Mouse (Mus musculus): ENCODE results near the gene Csf2rb. TPM values are rescaled to one million over a fixed set of nuclear protein-coding genes. Genes with fewer than 3 reads are reported as not detected.
"Not testable (repeated sequence)": the region's sequence is repeated elsewhere in the genome, so short reads cannot be mapped to it uniquely, and the experiment has no call there.

Gene Csf2rb
- total RNA-seq (2021) = 1 to 10 TPM in 1 of 2 experiments, under 1 TPM in 1; 0.95 to 2.4 TPM
- long read RNA-seq, experiment 1 = 0 reads
- long read RNA-seq, experiment 2, partial matches to known transcripts = 0 of 1 reads
- long read RNA-seq, experiment 2, other reads (novel, unspliced or antisense) = 1 of 1 reads

DNA sequence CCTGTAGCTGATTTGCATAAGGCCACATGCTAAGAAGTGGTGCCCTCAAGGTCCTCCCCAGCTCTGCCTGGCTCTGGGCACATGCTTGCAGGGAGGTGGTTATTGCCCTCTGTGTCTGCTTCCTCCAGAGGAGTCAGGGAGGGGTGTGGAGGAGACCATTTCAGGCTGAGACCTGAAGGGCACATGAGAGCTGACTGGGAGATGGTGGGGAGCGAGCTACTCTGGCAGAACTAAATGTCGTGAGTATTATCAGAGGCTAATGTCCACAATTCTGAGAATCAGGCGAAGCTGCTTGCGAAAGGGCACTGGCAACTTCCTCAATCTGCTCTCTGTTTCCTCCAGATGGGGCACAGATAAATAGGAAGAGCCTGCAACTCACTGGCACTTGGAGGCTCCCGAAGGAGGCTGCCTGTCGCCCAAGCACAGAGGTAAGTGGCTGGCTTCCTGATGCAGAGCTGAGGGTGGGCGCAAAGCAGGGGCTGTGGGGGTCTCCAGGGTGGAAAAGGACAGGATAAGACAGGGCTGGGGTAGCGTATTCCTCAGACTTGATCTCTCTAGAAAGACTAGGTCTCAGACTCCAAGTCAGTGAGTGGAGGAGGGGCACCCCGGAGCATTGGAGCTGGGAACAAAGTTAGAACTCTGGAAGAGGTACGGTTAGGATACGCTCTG, at the start of gene Csf2rb:
TSS of gene Csf2rb (plus strand) at position 82 of the 669 bp plus-strand sequence.
- no peak for DNase-seq

DNA sequence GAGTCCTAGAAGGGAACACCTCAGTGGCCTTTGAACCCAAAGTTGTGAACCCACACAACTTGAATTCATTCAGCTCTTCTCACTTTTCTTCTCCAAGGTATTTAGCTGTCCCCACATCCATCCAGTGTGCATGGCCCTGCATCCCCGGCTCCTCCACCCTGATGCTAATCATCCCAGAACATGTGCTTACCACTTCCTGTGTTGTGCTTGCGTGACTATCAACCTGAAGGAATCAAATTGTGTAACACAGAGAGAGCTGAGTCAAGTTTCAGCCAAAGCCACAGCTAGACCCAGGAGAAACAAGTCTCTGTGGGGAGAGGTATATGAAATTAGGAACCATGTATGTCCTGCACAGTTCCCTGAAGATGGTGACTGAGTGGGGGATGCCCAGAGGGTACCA, 47.2 kb upstream of the Csf2rb start:
- DNase-seq = no peak

DNA sequence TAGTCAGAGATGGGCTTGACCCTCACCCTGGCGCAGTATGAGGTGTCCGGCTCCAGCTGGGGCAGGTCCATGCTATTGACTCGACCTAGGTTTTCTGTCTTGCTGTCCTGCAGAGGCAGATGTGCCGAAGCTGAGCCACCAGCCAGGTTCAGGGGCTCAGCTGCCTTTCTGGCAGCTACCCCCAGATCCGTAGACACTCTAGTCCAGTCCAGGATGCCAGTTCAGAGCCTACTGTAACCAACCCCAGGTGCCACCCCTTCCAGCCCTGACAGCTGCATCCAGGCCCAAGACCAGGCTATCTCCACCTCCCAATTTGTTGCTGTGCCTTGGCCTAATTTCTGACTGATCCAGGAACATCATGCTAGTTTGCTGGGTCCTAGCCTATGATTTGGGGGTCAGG, 37.6 kb upstream of the Csf2rb start:
- DNase-seq = peak; percentile 23

DNA sequence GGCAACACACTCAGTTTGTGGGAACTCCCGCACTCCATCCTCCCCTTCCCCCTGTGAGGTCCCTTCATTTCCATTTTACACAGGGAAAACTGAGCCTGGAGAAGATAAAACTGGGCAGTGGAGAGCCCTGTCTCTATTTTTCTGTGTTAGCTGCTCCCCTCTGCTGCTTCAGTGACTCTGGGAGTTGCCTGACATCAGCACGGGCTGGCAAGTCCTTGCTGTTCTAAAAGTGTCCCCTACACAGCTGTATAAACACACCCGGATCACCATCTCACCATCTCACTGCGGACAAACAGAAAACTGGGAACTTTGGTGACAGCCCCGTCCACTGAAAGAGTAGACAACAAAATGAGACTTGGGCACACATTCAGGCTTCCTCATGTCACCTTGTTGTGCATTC, 35.8 kb upstream of the Csf2rb start:
- not testable (repeated sequence) for DNase-seq

DNA sequence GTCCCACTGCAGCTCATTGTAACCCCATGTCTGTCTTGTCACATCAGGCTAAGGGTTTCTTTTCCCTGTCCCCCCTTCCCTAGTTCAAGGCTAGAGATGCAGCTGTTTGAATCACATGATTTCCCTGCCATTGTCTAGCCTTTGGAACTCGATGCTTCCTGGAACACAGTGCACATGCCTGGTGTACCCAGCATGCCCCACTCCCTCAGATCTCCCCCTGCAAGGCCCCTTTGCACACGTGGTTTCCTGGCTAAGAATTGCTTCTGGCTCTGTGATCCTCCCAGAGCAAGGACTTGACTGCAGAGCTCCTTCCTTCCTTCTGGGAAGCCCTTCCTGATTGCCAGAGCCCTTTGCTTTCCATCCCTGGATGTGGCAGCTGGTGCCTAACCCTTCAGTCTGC, 32.3 kb upstream of the Csf2rb start:
- DNase-seq = not testable (repeated sequence)

DNA sequence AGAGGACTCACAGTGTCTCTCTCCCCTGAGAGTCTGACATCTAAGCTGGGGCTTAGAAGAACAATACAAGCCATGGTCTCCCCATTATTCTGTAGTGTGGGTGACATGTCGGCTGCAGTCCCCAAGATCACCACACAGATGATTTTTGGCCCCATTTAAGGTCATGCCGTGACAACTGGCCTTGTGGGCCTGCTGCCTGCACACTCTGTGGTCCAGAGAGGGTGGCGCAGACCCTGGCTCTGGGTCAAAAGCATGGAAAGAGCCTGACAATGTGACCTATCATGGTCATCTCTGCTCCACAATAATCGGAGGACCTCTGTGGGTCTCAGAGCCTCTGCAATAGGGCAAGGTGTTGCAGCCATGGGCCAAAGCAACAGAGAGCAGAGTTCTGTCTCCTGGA, 31.8 kb upstream of the Csf2rb start:
- no peak for DNase-seq

DNA sequence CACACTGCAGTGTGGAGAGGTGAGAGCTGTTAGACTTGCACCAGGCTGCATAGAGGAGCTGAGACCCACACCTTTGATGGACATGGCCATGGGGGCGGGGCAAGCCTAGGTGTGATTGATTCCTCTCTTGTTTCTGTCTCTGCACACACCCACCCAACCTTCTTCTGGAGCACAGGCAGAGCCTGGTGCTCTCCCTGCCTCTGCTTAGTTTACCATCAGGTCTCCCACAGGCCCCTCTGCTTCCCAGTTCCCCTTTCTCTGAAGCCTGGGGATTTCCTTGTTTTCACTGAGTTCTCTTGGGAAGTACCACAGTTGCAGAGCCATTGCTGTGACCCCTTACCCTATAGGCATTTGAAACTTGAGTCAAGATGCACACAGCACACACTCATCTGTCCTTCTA, 27.0 kb upstream of the Csf2rb start:
- no peak for DNase-seq

DNA sequence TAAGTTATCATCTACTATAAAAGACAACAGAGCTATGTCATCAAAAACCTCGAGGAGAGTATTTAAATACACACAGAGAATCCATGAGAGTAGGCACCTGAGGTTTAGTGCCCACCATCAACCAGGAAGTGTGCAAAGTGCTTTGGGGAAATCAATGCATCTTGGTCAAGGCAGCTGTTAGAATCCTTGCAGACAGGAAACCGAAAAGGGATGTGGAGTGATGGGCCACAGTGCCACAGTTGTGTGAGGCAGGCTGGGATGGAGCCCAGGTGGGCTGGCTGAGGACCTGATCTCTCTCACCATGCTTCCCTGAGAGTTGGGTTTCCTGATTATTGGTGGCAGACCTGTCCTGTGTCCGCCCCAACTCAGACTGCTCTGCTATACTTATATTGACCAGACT, 25.9 kb upstream of the Csf2rb start:
- no peak for DNase-seq

DNA sequence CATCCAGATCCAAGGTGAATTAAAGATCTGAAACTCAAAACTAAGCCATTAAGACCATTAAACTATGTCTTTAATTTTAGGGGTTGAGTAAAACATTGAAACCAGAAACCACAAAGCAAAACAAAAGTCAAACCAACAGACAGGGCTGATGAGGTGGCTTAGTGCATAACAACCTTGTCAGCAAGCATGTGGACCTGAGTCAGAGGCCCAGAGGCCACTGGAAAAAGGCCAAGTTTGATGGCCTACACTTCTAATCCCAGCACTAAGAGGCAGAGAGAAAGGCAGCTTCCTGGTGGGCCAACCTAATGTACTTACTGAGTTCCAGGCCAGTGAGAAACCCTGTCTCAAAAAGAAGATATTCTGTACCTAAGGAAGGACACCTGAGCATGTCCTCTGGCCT, 24.8 kb upstream of the Csf2rb start:
- DNase-seq = no peak

DNA sequence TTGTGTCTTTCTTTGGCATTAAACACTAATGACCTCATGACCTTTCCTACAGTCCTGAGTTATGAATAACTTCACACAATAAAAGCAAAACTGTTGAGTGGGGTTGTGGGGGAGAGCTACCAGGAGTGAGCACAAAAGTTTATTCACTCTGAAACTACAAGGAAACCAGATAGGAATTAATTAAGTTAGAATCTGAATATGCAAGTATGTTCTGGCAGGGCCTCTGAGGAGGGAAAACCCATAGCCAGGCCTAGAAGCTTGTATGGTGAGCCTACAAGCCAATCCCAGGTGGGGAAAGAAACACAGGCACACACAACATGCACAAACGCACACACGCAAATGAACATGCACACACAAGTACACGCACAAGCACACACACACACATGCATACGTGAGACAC, 22.8 kb upstream of the Csf2rb start:
- no peak for DNase-seq

DNA sequence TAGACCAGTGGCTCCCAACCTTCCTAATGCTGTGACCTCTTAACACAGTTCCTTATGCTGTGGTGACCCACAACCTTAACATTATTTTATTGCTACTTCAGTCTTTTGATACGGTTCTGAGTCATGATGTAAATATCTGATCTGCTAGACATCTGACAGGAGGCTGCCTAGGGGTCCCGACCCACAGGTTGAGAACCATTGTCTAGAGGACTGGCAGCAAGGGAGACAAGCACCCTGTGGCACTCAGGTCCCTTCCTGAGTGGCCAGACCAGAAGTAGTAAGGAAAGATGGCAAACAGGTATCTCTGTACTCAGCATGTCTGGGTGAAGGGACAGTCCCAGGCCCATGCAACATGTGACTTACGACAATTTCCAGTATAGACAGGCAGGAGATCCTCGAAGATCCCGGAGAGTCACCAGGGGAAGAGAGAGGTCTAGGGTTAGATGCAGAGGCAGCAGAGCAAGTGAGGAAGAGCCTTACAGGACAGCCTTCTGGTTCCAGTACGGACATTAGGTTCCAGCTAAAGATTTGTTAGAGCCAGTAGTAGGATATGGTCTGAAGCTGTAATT, 21.8 kb upstream of the Csf2rb start:
- no peak for DNase-seq

DNA sequence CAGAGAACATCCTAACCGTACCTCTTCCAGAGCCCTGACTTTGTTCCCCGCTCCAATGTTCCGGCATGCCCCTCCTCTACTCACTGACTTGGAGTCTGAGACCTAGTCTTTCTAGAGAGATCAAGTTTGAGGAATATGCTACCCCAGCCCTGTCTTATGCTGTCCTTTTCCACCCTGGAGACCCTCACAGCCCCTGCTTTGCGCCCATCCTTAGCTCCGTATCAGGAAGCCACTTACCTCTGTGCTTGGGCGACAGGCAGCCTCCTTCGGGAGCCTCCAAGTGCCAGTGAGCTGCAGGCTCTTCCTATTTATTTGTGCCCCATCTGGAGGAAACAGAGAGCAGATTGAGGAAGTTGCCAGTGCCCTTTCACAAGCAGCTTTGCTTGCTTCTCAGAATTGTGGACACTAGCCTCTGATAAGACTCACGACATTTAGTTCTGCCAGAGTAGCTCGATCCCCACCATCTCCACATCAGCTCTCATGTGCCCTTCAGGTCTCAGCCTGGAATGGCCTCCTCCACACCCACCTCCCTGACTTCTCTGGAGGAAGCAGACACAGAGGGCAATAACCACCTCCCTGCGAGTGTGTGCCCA, 20.1 kb upstream of the Csf2rb start, which contains the start of gene Csf2rb2:
TSS of gene Csf2rb2 (minus strand) at position 381 of the 593 bp plus-strand sequence.
- no peak for DNase-seq

DNA sequence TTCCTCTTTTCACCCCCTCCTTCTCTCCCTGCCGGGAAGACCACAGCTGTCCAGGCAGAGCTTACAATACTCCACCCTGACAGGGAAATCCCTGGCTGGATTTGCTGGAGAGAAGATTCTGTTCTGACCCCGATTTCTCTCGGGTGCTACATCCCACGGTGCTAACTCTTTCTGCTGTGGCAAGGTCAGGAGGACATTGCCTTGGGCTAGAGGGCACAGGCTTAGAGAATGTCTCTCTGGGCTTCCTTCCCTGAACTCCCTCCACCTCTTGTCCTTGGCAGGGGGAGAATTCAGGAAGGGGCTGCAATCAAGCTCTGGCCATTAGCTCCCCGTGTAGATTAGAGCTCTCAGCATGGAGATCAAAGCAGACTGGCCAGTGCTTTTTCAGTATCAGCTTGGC, 15.7 kb upstream of the Csf2rb start:
- DNase-seq = no peak

DNA sequence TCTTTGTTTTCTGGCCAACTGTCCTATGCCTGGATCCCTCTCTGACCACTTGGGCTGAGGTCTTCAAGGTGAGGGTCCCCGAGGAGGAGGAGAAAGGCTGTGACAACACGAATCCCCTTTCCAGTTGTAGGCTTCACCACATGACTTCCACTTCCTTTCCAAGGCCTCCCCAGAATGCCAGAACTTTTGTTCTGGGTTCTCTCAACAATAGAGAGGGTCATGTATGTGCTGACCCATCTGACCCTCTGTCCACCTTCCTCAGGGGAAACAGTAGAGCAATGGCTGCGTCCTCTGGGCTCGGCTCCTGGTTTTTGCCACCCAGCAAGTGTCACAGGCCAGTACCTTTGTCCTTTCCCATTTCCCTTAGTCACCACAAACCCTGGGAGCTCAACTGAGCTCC, 14.6 kb upstream of the Csf2rb start:
- no peak for DNase-seq

DNA sequence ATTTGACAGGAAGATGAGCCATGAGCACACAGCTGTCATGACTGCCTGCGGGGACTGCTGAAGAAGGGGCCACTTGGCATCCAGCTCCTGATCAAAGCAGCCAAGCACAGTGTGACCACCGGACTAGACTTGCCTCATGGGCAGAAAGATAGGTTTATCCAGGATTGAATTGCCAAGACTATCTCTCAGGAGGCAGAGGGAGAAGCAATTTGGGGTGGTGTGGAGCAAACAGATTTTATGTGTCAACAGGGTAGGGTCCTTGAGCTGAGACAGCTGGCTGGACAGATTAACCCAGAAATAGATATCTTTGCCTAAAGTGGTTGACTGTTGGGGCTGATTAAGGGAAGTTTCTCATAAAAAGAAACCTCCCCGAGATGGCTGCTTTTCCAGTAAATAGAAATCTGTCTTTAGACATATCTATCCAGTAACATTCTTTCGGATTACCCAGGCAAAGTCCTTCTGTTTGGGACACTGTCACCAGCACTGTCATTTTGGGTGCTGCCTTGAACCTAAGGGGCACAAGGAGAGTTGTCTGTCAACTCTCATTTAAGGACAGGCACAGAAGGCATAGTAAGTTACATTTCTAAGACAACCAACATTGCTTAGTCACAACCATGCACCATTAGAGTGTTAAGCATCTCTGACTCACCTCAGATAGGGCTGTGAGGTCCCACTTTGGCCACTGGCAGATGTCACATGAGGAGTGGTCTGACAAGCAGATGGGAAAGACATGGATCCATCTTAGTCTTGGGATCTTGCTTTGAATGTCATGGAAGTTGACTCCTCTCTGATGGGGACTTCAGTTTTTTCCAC, 12.9 kb upstream of the Csf2rb start:
- DNase-seq = not testable (repeated sequence)

DNA sequence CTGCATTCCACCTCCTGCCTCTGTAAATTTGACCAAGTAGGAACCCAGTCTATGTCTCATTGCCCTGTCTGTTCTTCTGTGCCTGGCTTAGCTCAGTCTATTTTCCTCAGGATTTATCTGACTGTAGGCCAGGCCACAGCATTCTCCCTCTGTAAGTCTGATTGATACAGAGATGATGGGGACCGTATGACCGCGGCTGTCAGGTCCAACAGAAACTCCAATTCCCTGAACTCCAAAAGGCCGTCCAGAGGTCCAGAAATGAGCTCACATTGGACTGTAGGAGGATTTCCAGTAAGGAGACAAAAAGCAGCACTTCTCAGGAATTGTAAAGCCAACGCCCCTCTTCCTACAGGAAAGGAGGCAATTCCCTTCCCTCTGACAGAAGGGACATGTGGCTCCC, 11.9 kb upstream of the Csf2rb start:
- DNase-seq = not testable (repeated sequence)

DNA sequence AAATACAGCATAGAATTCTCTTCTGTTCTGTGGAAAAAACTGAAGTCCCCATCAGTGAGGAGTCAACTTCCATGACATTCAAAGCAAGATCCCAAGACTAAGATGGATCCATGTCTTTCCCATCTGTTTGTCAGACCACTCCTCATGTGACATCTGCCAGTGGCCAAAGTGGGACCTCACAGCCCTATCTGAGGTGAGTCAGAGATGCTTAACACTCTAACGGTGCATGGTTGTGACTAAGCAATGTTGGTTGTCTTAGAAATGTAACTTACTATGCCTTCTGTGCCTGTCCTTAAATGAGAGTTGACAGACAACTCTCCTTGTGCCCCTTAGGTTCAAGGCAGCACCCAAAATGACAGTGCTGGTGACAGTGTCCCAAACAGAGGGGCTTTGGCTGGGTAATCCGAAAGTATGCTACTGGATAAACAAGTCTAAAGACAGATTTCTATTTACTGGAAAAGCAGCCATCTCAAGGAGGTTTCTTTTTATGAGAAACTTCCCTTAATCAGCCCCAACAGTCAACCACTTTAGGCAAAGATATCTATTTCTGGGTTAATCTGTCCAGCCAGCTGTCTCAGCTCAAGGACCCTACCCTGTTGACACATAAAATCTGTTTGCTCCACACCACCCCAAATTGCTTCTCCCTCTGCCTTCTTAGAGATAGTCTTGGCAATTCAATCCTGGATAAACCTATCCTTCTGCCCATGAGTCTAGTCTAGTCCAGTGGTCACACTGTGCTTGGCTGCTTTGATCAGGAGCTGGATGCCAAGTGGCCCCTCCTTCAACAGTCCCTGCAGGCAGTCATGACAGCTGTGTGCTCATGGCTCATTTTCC, 7.0 kb upstream of the Csf2rb start:
- DNase-seq = not testable (repeated sequence)

DNA sequence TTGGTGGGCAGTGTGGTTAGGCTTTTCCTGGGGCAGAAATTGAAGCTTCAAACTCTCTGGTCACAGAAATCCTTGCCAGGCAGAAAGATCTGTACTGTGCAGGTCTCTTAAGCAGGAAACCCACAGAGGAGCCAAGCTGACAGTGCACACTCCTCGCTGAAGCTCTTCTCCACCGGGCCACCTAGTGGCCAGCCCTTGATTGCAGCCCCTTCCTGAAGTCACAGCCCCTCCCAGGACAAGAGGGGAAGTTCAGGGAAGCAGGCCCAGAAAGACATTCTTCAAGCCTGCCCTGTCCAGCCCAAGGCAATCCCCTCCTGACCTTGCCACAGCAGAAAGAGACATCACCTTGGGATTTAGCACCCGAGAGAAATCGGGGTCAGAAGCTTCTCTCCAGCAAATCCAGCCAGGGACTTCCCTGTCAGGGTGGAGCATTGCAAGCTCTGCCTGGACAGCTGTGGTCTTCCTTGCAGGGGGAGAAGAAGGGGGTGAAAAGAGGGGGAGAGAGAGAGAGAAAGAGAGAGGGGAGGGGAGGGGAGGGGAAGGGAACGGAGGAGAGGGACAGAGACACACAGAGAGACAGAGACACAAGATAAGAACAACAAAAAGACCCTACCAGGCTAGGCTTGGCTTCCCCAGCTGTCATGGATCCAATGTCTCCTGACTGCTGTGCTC, 4.6 kb upstream of the Csf2rb start:
- peak; percentile 74 for DNase-seq

DNA sequence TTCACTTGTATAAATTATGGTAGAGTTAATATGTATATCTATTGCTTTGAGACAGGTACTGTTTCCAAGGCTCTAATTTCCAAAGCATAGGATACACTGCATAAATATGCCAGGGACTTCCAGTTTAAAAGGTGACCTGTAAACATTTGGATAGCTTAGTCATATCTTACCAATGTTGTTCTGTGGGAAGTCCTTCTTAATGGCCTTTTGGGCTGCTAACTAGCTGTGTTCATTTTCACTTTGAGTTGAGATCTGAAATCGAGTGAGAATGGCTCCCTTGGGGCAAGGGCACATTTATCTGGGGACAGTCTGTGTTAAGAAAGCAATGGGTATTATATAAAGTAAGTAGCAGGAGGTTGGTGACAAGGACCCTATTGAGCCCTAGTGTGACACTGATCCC, 2.2 kb upstream of the Csf2rb start:
- DNase-seq = no peak

DNA sequence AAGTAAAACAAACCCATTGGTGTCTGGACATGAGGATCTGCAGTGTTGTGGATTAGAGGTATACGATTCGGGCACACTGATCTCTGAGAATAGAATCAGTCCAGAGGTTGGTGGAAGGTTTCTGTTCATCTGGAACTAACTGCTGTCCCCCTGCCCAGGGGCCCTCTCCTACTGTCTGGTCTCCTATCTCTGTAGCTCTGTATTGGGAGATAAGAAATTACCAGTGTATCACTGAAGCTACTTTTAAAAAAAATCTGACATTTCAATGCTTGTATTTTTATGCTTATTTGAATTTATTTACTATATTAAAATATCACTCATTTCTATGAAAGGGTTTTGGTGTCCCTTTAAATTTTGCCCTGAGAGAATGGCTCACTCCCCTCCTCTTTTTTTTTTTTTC, 1.3 kb upstream of the Csf2rb start:
- no peak for DNase-seq

DNA sequence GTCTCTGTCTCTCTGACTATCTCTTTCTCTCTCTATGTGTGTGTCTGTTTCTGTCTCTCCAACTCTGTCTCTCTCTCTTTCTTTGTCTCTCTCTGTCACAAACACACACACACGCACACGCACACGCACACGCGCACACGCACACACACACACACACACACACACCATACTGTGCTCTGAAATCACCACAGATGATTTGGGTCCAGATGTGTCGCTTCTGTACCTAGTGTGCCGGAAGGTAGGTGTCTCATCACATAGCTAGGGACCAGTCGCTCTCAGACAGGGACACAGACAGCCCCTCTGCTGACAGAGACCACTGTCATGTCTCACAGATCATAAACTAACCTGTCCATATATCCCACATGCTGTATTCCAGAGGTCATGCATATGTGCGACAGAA, 1.2 kb downstream of the Csf2rb start:
- no peak for DNase-seq
